Mouse (Mus musculus): ENCODE results near the gene Nxpe3. TPM values are rescaled to one million over a fixed set of nuclear protein-coding genes. Genes with fewer than 3 reads are reported as not detected.
"Not testable (repeated sequence)": the region's sequence is repeated elsewhere in the genome, so short reads cannot be mapped to it uniquely, and the experiment has no call there.

Gene Nxpe3
- total and polyA plus RNA-seq, 3 experiments = 0.40 to 2.0 (median 0.78) TPM

DNA sequence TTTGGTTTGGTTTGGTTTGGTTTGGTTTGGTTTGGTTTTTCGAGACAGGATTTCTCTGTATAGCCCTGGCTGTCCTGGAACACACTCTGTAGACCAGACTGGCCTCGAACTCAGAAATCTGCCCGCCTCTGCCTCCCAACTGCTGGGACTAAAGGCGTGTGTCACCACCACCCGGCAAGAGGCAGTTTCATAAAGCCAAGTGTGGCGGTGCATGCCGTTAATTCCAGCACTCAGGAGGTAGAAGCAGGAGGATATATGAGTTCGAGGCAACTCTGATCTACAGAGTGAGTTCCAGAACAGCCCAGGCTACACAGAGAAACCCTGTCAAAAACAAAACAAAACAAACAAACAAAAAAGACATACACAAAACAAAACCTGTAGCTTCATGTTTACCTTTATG lies 57.4 kb downstream of the Nxpe3 start:
- not testable (repeated sequence) for DNase-seq

DNA sequence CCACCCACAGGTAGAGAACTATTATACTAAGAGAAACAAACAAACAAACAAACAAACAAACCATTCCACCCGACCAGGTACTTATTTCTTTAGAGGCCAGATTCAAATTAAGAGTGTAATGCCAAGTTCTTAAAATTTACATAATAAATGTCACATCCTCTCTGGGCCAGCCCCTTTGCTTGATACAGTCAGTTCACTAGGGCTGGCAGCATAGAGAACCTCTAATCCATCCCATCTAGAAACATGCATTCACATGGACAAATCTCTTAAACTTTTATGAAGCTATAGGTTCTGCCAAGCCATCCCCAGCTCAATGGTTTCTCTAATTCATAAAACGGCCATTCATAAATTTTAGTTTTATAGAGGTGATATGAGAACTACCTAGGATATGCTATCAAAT lies 57.9 kb downstream of the Nxpe3 start:
- no peak for DNase-seq

DNA sequence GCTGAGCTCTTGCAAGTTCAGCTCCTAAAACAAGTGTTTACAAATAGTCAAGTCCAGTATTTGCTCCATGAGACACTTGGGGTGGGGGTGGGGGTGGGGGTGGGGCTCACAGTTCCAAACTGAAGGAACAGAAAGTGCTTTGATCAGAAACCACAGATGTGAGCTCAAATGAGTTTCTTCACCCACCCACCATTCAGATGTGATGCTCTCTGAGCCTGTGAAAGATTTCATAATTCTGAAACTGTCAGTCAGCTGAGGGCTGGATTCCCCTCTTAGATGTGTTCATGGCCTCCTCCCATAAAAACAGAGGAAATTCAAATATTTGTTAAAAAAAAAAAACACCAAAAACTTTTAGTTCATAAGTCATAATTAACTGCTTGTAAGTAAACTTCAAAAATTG lies 59.3 kb downstream of the Nxpe3 start:
- no peak for DNase-seq

DNA sequence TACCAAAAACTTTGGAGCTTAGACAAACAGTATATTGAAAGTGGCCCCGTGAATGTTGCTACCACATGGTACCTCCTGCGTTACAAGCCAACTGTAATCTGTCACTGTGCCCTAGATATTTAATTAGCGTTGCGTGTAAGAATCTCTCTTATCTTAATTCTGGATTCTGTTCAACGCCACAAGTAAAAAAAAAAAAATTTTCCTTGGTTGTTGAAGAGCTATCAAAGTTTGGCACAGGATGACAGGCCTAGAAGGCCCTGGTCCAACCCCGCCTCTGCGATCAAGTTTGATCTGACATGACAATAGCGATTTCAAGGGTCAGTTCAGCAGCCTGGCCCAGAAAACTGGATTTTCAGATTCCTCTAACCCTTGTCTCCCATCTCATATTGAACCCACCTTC lies 62.5 kb downstream of the Nxpe3 start:
- DNase-seq = no peak

DNA sequence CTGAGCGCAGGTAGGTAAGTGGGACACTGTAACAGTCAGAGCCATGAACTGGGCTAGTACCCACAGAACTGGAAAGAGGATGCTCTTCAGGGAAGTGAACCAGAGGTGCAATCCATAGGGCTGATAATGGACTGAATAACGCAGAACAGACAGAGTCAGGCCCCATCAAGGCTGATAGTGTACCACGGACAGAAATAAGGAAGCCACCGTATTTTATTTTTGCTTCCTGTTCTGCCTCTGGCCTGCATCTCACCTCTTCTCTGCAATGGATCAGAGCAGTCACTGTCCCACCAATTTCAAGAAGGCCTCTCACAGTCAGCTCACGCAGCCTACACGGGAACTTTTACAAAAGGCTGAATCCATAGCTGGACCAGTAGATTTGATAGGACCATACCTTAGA lies 63.0 kb downstream of the Nxpe3 start:
- no peak for DNase-seq

DNA sequence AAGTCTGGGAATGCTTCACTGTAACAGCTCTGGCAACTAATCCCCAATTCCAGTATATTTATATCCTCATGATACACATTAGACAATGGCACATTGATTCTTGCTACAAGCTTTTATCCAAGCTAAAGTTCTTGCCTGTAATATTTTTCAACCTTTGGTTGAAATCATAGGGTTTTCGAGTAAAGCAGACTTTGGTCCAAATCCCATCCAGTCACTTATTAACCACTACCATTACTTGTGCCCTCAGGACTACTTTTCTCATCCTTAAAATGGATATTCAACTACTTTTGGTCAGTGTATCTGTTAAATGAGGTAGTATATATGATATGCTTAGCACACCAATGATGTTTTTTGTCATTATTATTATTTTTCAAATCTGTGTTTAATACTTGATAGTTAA lies 63.6 kb downstream of the Nxpe3 start:
- no peak for DNase-seq

DNA sequence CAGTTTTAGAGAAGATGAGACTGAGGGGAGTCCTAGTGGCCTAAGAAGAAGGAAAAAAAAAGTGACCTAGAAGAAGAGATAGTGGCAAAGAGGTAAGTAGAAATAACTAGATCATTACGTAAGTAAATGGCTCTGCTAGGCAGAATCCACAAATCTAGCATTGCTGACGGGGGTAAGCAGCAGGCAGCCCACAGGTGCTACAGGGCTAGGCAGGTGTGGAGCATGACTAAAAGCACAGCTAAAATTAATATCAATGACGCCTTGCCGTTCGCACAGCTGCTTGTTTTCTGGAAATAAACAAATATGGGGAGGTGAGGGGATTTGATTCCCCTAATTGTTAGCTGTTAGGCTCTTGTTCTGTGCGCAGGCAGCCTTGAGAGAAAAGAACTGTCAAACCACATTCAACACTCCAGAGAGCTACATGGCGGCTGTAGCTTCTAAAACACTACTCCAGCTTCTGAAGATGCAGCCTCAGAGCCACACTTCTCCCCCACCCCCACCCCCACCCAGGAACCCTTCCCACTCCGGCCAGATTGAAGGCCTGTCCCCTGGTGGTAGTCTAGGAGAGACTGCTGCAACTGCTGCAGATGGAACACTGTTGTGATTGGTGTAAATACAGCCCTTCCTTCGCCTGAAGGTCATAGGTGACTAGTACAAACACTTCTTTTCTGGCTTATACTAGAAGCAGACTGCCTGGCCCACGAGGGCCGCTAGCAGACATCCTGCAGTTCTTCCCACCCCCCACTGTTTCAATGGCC lies 71.5 kb downstream of the Nxpe3 start:
- no peak for DNase-seq

DNA sequence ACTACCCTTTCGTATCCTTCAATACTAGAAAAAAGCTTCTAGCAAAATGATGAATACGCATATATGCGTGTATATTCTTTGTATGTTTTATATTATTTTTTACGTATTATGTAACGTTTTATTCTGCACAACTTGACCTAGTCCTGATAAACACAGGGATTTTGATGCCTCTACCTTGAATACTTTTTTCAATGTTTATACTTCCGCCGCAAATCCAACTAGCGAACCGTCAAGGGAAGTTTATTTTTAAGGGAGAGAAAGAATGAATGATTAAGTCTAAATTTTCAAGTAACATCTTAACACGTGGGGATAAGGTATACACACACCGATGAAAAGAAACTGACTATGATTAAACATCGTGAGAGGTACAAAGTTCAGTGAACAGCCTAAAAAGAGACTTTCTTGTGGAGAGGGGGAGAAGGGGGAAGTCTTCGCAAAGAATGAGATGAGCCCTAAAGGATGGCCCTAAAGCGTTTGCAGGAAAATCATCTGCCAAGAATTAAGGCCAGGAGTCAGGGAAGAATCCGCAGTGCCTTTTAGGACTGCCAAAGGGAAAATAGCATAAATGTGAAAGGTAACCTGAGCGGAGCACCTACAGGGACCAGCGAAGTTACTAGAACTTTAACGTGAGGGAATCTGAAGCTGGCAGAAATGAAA lies 72.2 kb downstream of the Nxpe3 start:
- DNase-seq = no peak

DNA sequence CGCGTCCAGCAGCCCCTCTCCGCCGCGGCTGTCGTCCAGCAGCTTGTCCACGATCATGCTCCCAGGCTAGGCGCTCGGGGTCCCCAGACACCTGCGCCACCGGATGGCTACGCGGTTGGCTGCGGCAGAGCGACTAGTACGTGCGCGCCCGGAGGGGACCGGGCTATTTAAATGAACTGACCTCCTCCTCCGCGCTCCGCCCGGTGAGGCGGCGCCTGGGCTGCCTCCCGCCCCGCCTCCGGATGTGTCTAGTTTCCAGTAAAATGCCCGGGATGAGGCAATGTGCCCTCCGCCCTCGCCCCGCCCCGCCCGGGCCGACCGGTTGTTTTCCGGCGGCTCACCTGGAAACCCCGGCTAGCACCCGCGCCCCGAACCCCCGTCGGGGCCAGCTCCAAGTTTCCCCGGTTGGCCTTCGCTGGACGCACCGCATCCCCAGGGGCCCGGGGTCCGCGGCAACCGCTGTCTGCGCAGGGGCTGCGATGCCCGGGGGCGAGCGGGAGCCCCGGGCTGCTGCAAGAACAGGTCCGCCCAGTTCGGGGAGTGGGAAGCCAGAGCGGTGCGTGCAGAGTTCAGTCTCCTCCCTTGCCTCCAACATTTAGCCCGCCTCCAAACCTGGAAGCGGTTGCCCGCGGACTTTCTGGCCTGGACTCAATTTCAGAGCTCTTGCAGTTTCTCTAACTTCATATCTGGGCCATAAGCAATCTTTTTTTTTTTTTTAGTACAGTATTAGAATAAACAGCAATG lies 72.9 kb downstream of the Nxpe3 start:
- DNase-seq = peak; percentile 98

DNA sequence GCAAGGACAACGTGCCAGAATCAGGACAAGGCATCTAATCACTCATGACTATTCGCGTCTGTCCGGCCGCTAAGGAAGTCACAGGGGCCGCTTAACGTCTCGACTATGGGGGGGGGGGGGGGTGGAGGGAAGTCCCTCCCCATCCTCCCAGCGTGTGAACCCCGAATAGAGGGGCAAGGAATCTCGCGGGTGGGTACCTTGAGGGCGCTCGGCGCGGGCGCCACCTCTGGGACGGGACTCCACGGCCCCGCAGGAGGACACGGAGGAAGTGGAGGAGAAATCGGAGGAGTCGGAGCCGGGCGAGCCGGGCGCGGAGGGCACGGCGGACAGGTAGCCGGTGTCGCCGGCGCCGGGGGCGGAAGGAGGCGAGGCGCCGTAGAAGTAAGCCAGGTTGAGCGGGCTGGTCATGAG lies 73.5 kb downstream of the Nxpe3 start:
- DNase-seq = no peak

DNA sequence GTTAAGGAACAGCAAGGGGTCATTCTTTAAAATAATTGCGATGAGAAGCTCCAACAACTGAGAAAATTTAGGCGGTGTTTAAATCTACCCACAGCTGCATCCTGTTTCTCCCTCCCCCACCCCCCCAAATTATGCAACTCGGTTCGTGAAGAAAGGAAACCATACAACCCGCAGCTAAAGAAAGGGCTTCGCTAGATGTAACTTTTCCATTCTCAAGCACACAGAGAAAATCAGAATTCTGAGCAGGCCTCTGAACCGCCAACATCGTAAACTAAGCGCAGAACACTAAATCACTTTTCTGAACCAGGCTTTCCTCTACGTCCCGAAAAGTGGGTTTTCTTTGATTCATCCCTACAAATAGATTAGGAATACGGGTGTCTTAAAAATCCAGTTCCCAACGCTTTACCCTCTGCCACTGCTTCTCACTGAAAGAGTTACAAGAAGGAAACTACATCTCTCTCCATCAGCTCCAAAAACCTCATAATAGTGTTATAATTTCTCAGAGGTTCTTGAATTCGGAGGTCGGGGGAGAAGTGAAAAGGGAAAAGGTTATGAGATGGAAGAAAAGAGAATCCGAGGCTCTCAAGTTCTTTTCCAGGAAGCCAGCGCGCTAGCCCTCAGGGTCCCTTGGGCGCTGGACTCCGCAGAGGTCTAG lies 74.0 kb downstream of the Nxpe3 start:
- DNase-seq = peak; percentile 17

DNA sequence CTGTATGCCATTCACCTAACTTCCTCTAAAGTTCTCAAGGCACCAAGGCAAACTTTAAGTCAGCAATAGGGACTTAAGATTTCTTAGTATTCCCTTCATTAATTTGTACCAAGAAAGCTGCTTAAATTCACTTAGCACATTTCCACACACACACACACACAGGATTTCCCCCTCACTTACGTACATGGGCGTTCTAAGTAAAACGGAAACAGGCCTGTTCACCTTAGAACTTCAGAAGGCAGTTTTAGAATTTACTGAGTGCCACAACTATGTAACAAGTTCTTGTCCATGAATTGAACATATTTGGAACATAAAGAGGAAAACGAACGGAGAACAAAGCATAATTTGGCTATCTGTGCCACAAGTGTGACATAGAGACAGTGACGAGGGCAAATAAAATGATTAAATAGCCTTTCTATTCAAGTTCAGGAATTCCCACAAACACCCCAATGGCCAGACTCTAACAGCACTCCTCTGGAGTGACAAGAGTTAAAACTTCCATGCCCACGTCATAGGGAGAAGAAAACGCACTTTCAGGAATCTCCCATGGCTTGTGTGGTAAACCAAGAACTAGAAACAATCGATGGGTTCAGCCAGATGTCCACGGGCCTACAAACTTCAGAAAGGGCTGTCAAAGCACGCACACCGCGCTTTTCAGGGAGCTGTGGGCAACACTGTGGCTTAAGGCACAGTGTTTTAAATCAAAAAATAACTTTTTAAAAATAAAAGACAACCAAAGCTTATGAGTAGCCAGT lies 74.7 kb downstream of the Nxpe3 start:
- DNase-seq = no peak

DNA sequence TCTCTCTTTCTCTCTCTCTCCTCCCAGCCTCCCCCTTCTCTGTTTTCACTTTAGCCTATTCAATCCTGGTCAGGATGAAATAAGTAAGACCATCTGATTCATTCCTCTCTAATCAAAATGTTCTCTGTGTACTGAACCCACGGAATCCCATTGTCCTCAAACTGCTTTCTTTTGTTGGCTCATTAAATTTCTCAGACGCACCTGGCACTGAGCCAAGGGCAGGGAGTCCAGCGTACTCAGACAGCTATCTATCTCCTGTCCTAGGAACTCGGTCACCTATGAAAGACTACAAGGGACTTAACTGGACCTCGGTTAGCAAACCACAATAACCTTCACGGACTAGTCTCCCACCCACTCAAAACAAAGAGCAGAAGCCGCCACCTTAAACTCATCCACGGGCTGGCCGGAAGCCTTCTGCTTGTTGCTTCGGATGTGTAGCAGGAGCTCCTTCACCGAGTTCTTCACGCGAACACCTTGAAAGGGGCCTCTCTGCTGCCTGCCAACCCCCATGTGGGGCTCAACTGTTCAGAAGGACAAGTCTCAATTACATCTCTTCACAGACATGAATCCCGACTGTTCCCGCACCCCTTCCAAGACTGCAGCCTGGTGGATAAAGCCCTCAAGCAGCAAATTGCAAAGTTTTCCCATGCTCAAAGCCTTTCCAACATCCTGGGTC lies 75.8 kb downstream of the Nxpe3 start:
- peak; percentile 71 for DNase-seq

DNA sequence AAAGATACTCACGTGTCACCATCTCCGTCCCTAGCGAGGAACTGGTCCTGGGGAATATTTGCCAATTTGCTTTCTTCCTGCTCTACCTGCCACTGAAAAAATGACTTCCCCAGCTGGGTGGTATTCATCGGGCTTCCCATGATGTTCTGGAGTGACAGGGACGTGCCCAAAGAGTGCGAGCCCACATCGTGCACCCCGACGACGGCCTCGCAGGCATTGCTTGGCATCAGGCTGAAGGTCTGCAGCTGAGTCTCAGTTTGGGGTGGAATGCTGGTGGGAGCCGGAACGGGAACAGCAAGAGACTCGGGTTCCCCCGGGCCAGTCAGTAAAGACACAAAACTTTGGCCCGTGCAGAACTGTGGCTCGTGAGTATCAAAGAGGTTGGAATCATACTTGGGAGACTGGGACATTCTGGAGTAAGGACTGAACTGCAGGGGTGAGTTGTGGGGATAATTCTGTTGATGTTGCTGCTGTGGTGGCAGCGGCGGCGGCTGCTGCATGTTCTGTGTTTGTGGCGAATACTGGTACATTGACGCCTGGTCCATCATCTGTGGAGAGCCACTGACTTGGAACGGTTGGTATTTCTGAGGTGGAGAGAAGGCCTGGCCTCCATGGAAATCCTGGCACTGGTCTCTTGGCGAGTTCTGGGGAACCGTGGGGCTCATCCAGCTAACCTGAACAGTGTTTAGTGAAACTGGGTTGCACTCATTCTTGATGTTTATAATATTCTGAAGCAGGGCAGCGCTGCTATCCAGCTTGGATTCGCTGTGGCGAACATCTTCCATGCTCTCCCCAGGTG lies 77.2 kb downstream of the Nxpe3 start:
- DNase-seq = no peak

DNA sequence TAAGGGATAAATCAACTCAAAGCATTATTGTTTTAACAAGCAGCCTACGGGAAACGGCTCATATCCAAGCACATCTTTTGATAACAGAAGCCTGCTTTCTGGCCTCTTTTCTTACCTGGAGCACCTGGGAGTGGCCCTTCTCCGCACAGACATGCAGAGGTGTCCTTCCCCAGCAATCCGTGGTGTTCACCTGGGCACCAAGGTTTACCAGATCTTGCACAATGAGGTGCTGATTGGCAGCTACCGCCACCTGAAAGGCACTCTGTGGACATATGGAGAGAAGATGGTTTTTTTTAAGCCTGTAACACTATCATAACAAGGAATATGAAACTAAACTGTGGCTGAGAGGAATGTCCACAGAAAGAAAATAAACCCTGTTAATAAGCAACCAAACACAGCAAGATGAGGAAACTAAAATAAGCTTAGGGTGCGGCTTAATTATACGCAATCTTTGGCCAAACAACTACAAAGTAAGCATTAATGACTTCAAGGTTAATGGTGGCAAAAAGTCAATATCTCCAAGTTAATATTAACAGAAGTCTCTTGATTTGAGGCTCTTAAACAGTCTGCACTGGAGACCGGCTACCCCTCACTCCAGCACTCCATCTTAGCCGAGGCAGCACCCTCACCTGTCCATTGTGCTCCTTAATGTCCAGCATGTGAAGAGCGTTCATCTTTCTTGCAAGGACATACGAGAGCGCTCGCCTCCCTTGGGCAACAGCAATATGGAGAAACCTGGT lies 78.7 kb downstream of the Nxpe3 start:
- DNase-seq = no peak

DNA sequence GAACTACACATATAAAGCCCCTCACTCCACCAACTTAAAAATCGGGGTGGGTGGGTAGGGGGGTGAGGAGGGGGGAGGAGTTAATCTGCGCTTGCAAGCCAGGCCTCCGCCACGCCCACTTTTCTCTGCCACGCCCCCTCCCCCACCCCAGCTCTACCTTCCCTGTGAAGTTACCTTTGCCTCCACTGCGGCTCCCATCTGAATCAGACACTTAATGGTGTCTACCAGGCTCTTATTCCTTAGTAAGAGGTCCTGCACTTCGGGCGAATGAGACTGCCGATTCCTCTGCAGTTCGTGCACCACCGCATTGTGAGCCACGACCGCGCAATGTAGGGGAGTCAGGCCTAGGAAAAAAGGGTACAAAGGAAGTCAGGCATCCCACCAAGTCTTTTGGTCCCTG lies 79.6 kb downstream of the Nxpe3 start:
- DNase-seq = no peak

DNA sequence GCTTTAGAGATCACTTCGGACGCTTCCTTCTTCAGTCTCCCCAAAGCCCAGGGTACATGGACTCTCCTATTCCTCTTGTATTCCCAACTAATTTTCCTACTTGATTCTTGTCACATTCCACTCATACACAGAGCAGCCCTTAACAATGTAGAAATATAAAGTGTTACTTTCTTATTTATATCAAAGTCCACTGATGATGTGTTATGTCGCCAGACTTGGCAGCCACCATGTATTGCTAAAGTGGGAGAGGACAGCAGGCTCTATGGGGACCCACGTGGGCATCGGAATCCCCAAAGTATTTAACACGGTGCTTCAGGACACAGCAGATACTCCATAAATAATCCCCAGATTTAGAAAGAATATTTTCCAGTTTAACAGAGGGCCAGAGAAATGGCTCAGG lies 80.4 kb downstream of the Nxpe3 start:
- DNase-seq = no peak

DNA sequence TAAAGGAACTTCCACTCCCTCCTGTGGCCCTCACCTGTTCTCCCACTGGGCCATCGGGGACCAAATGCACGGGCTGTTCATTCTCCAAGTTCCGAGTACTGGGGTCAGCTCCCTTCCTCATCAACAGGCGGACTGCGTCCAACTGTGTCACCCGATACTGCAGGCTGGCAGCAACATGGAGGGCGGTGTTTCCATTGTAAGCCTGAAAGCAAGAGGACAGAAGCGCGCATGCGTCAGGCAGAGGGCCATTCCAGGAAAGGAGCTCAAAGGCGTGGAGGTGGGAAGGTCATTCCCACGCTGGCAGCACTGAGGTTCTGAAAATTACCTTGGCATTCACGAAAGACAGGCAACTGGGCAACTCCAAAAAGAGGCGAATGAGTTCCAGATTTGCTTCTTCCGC lies 81.2 kb downstream of the Nxpe3 start:
- peak; percentile 25 for DNase-seq

DNA sequence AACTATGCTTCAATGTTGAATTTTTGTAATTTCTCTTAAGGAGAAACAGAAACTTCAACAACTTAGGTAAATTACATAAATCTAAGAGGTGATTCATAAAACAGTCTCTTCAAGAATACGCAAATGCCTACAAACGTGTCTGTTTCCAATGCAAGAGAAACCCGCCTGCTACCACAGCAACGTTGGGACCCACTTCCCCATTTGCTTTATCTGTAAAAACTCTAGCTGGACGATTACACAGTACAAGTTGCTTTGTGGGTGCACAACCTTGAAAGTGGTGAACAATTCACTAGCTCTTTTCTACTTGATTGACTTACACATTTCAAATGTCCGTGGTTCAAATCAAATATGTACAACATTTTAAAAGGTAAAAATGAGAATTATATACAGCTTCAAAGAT lies 83.3 kb downstream of the Nxpe3 start:
- no peak for DNase-seq

Measured in adrenal gland, adult 2 months (tissue).